Mouse (Mus musculus): ENCODE results near the gene Mmel1. TPM values are rescaled to one million over a fixed set of nuclear protein-coding genes. Genes with fewer than 3 reads are reported as not detected.

The Mmel1 gene
- polyA plus RNA-seq, 1 experiment from 2014 or later: 0.22 TPM

DNA sequence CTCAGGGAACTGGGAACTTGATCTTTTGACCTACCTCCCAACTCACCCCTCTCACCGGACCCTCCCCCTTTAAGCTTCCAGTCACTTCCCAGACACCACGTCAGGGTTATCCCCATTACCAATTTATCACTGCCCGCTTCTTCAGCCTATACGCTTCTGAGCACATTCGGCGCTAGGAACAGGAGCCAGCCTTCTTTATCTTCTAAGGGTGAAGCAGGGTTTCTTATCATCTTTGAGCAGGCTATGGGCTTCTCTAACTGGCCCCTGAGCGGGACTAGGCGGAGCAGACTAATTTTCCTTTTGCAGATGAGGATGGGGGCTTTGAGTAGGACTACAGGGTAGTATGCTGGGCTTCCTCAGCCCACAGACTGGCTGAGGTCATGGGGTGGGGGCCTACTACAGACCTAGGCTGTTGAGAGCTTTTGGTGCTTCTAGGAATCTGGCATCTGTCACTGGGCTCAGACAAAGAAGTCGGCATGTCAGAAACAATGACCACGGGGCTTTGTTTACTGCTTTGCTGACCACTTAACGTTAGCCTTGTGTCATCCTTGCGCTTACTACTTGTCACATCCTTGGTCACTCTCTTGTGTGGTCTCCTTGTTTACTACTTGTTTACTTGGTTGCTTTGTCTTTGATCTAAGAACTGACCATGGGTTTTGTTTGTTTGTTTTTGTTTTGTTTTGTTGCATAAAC, 59.2 kb downstream of the Mmel1 start, which contains the start of gene Tnfrsf14:
Tnfrsf14 (minus strand) TSS at position 169 of the 693 bp plus-strand sequence.
- 26% methylated on average over 12 of the region's 12 CpGs for WGBS
- H3K27ac ChIP-seq (ENCODE audit: low read depth, low read length): peak within 1 kb of the TSS; percentile 78
- peak within 1 kb of the TSS; percentile 52 for H3K9ac ChIP-seq (ENCODE audit: low read depth, low read length)

DNA sequence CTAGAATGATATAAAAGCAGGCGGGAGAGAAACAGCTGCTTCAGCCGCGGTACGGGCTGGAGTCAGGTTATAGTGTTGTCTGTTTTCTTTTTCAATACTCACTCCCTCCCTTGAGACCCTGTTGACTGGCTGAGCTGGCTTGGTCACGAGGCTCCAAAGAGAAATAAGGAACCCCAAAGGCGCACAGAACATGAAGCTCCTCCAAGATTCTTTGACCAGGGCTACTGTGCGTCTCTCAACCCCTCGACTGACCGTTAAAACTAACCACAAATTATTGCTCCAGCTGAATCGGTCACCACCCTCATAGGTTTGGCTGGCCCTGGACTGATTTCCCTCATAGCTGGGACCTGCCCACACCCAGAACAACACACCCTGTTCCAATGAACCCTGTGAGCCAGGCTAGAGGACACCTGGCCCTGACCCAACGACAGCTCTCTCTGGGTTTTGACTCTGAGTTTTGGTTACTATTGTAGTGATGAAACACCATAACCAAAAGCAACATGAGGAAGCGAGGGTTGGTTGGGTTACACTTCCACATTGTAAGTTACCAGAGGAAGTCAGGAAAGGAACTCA, 59.8 kb downstream of the Mmel1 start:
- H3K4me1 ChIP-seq (replicated peaks; ENCODE audit: control insufficient read depth, insufficient read depth, low read length): 0 out of 2 replicates have a peak, but pooled peaks cover 8% of the 10 kb centered on the region
- no peak overlapping the region for H3K27ac ChIP-seq (ENCODE audit: low read depth, low read length)
- H3K9me3 ChIP-seq (ENCODE audit: control insufficient read depth): no peaks in the 10 kb centered on the region
- TF ChIP-seq CTCF (IDR thresholded peaks at IDR 0.05; ENCODE audit: low read depth): no peak
- no peak for ATAC-seq
- peaks cover 5% of the 10 kb centered on the region; the same call in 1 of the 2 replicates for H3K36me3 ChIP-seq (ENCODE audit: control insufficient read depth, insufficient read depth)
- no peaks in the 10 kb centered on the region for H3K27me3 ChIP-seq (replicated peaks; ENCODE audit: control insufficient read depth, insufficient read depth, low read length)
- 73% methylated on average over 12 of the region's 12 CpGs for WGBS
- H3K4me3 ChIP-seq (ENCODE audit: low read depth, low read length): no peak overlapping the region
- H3K4me2 ChIP-seq (replicated peaks; ENCODE audit: low read depth): no peak overlapping the region
- H3K9ac ChIP-seq (ENCODE audit: low read depth, low read length): no peak overlapping the region

More for the DNA sequence above, 59.2 kb downstream of the Mmel1 start, which contains the start of gene Tnfrsf14:
- peaks cover 12% of the 10 kb centered on the region; the same call in 1 of the 2 replicates for H3K36me3 ChIP-seq (ENCODE audit: control insufficient read depth, insufficient read depth)
- TF ChIP-seq CTCF (IDR thresholded peaks at IDR 0.05; ENCODE audit: low read depth): no peak
- peak within 1 kb of the TSS; percentile 44 for H3K4me3 ChIP-seq (ENCODE audit: low read depth, low read length)
- no peaks in the 10 kb centered on the region for H3K9me3 ChIP-seq (ENCODE audit: control insufficient read depth)
- no peaks in the 10 kb centered on the region for H3K27me3 ChIP-seq (replicated peaks; ENCODE audit: control insufficient read depth, insufficient read depth, low read length)
- H3K4me1 ChIP-seq (replicated peaks; ENCODE audit: control insufficient read depth, insufficient read depth, low read length): 0 out of 2 replicates have a peak, but pooled peaks cover 8% of the 10 kb centered on the region
- peak; percentile 12; the same call in 1 of the 2 replicates for ATAC-seq
- peak within 1 kb of the TSS; percentile 76 for H3K4me2 ChIP-seq (replicated peaks; ENCODE audit: low read depth)

- Histone ChIP-seq H3K4me3 (ENCODE audit: low read depth, low read length) (no peak overlapping the region), H3K27ac (ENCODE audit: low read depth, low read length) (no peak overlapping the region), H3K4me1 (replicated peaks; ENCODE audit: control insufficient read depth, insufficient read depth, low read length) (no peaks in the 10 kb centered on the region), H3K36me3 (ENCODE audit: control insufficient read depth, insufficient read depth) (no peaks in the 10 kb centered on the region), H3K9me3 (ENCODE audit: control insufficient read depth) (no peaks in the 10 kb centered on the region), H3K9ac (ENCODE audit: low read depth, low read length) (no peak overlapping the region), H3K27me3 (replicated peaks; ENCODE audit: control insufficient read depth, insufficient read depth, low read length) (no peaks in the 10 kb centered on the region), H3K4me2 (replicated peaks; ENCODE audit: low read depth) (peak overlapping the region; percentile 9; the same call in 1 of the 2 replicates)
- ATAC-seq: peak; percentile 36; the same call in 1 of the 2 replicates
- WGBS: 52% methylated on average over 13 of the region's 13 CpGs
- no peak for TF ChIP-seq CTCF (IDR thresholded peaks at IDR 0.05; ENCODE audit: low read depth)
Measured at GRCm38 (mm10) chr4:154933306-154933907, 64.0 kb downstream of the Mmel1 start.

GRCm38 (mm10) chr4:154934800-154935199, 65.4 kb downstream of the Mmel1 start:
- H3K4me3 ChIP-seq (ENCODE audit: low read depth, low read length): no peak overlapping the region
- no peak overlapping the region for H3K27ac ChIP-seq (ENCODE audit: low read depth, low read length)
- H3K36me3 ChIP-seq (ENCODE audit: control insufficient read depth, insufficient read depth): no peaks in the 10 kb centered on the region
- no peak for TF ChIP-seq CTCF (IDR thresholded peaks at IDR 0.05; ENCODE audit: low read depth)
- H3K27me3 ChIP-seq (replicated peaks; ENCODE audit: control insufficient read depth, insufficient read depth, low read length): no peaks in the 10 kb centered on the region
- H3K4me2 ChIP-seq (replicated peaks; ENCODE audit: low read depth): no peak overlapping the region
- H3K9ac ChIP-seq (ENCODE audit: low read depth, low read length): no peak overlapping the region
- no peaks in the 10 kb centered on the region for H3K9me3 ChIP-seq (ENCODE audit: control insufficient read depth)
- H3K4me1 ChIP-seq (replicated peaks; ENCODE audit: control insufficient read depth, insufficient read depth, low read length): no peaks in the 10 kb centered on the region
- ATAC-seq: no peak
- 87% methylated on average over 2 of the region's 2 CpGs for WGBS

DNA sequence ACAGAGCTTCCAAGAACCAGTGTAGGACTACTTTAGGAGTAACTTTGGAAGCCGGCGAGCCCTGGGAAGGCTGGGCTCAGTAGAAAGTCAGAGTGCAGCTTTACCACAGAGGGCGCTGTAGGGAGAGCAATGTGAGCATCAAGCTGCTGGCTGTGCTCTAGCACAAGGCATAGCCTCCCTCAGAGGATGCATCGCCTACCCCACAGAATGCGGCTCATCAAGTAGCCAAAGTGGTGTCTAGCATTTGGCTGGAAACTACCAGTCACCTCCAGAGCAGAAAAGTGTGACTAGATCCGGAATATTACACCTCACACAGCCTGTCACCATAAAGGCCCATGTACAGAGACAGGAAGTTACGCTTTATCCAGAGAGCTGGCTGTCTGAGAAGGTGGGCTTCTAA, 66.4 kb downstream of the Mmel1 start:
- TF ChIP-seq CTCF (IDR thresholded peaks at IDR 0.05; ENCODE audit: low read depth): peak; percentile 31
- Histone ChIP-seq H3K36me3 (ENCODE audit: control insufficient read depth, insufficient read depth) (no peaks in the 10 kb centered on the region), H3K9me3 (ENCODE audit: control insufficient read depth) (no peaks in the 10 kb centered on the region), H3K4me2 (replicated peaks; ENCODE audit: low read depth) (no peak overlapping the region), H3K27ac (ENCODE audit: low read depth, low read length) (no peak overlapping the region), H3K27me3 (replicated peaks; ENCODE audit: control insufficient read depth, insufficient read depth, low read length) (no peaks in the 10 kb centered on the region), H3K4me1 (replicated peaks; ENCODE audit: control insufficient read depth, insufficient read depth, low read length) (no peaks in the 10 kb centered on the region), H3K9ac (ENCODE audit: low read depth, low read length) (no peak overlapping the region), H3K4me3 (ENCODE audit: low read depth, low read length) (no peak overlapping the region)
- WGBS: 83% methylated on average over 7 of the region's 7 CpGs
- no peak for ATAC-seq

DNA sequence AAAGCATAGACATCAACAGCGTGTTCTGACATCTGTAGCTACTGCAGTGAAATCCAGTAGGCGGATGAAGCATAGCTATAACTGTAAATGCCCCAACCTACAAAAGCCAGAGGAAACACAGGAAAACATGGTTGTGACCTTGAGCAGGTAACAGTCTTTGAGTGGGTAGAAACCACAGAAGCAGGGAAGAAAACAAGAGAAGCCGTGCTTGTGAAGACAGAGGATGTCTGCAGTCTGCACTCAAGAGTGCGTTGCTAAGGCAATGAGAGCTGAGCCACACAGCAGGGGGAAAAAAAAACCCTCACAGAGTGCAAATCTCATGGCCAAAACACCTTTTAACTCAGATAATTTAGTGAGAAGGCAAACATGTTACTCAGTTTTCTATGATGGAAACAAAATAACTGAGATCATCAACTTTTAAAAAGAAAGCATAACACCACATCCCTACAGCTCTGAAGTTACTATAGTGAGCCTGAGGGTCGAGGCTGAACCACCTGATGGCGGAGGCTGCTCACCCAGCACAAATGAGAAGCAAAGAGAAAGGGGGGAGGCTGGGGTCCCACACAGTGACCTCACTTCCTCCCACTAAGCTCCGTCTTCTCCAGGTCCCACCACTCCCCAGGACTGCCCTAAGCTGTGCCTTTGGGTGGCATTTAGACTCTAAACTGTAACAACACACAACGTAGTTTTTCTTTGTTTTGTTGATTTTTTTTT, 67.3 kb downstream of the Mmel1 start:
- TF ChIP-seq CTCF (IDR thresholded peaks at IDR 0.05; ENCODE audit: low read depth): no peak

More for the DNA sequence above, 67.3 kb downstream of the Mmel1 start:
- Histone ChIP-seq H3K27ac (ENCODE audit: low read depth, low read length) (no peak overlapping the region), H3K9me3 (ENCODE audit: control insufficient read depth) (no peaks in the 10 kb centered on the region), H3K27me3 (replicated peaks; ENCODE audit: control insufficient read depth, insufficient read depth, low read length) (no peaks in the 10 kb centered on the region), H3K9ac (ENCODE audit: low read depth, low read length) (no peak overlapping the region), H3K4me2 (replicated peaks; ENCODE audit: low read depth) (no peak overlapping the region), H3K4me1 (replicated peaks; ENCODE audit: control insufficient read depth, insufficient read depth, low read length) (no peaks in the 10 kb centered on the region), H3K36me3 (ENCODE audit: control insufficient read depth, insufficient read depth) (no peaks in the 10 kb centered on the region), H3K4me3 (ENCODE audit: low read depth, low read length) (no peak overlapping the region)
- no peak for ATAC-seq
- WGBS: 67% methylated on average over 8 of the region's 8 CpGs

Measured in intestine, postnatal 0 days (tissue).